8 mouse cellular contexts compared by ENCODE assay signal in the genomic region with DNA sequence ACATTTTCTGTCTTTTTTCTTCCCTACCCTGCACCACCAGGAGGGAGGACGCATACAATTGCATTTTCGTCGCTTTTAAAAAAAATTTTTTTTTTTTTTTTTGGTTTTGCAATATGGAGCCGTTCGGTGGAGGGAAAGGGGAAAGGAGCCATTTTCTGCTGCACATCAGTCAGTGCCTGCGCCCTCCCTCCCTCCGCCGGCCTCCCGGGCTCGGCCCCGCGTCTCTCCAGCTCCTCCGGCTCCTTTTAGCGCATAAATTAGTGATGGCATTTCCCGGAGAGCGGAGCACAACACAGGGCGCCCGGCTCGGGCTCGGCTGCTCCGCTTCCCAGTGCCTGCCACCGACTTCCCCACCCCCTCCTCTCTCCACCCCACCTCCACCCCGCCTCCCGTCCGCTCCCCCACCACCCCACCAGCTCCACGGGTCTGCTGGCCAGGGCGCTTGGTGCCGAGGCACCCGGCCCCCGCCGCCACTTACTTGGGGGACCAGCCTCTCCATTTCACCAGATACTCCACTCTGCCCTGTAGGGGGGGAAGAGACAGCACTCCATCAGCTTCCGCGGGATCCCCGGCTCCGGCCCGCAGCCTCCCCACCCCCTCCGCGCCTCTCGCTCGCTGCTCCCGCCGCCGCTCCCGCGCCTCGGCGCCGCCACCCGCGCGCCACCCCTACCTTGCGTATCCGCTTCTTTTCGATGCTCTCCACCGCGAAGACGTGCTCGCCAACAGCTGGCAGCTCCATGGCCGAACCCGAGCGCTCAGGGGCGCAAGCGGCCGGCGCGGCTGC. TPM values are rescaled to one million over a fixed set of nuclear protein-coding genes. Genes with fewer than 3 reads are reported as not detected.
DNase-seq lines count a peak whose midpoint lies in the region; ATAC-seq lines count a peak whose summit lies in the region.

No protein-coding gene starts in this region.

- peaks cover 31% of the 10 kb centered on the region for H3K27me3 ChIP-seq in hindbrain, embryonic 15.5 days

- peaks cover 21% of the 10 kb centered on the region for H3K36me3 ChIP-seq in hindbrain, embryonic 15.5 days

- H3K4me1 ChIP-seq in hindbrain, embryonic 15.5 days (replicated peaks): peaks cover 79% of the 10 kb centered on the region

- under 1% methylated on average over 55 of the region's 66 CpGs for WGBS in hindbrain, embryonic 15.5 days

- peak overlapping the region; percentile 96 for H3K27ac ChIP-seq in hindbrain, embryonic 15.5 days (replicated peaks)

- H3K4me2 ChIP-seq in hindbrain, embryonic 15.5 days: peak overlapping the region; percentile 90

- ATAC-seq in hindbrain, embryonic 15.5 days (ENCODE audit: low FRiP score, low read depth): peak; percentile 71

- DNase-seq in Muller cell, postnatal 12 days (ENCODE audit: inconsistent ontology term): peak; percentile 83
- peak; percentile 71 for DNase-seq in cerebellum, adult 9-10 months
- DNase-seq in frontal cortex, postnatal 36 days (ENCODE audit: low spot score in 2 of 2): peak; percentile 75 to 78
- peak; percentile 83 to 84 for DNase-seq in layer of hippocampus, postnatal 36 days
- peak; percentile 69 for DNase-seq in lung, postnatal 36 days
- peak; percentile 78 for DNase-seq in right cerebral cortex, postnatal 25 days
- DNase-seq in c-Kit-positive CD71-positive TER-119-positive erythroid progenitor cells, embryonic 14.5 days (ENCODE audit: low spot score): no peak

- no peaks in the 10 kb centered on the region for H3K9me3 ChIP-seq in hindbrain, embryonic 15.5 days

- H3K4me3 ChIP-seq in hindbrain, embryonic 15.5 days: peak overlapping the region; percentile 64

- H3K9ac ChIP-seq in hindbrain, embryonic 15.5 days: peak overlapping the region; percentile 83

RNA-seq across cellular contexts. Expression of a gene that starts 0.6 kb away (rescaled TPM):
- polyA plus RNA-seq in hindbrain, embryonic 15.5 days (2015; fragmentation: Nextera tagmentation; extraction: Ambion mirVana): 21.9 and 23.2 TPM in 2 replicates
- 10 to 100 TPM; 57.3 to 59.4 TPM for total RNA-seq in layer of hippocampus, postnatal 36 days (2021)

RNA-seq across cellular contexts. Expression of a gene that starts 44.7 kb away (rescaled TPM):
- 8.6 and 10.0 TPM in 2 replicates for polyA plus RNA-seq in hindbrain, embryonic 15.5 days (2015; fragmentation: Nextera tagmentation; extraction: Ambion mirVana)
- 10 to 100 TPM; 11.2 to 13.6 TPM for total RNA-seq in layer of hippocampus, postnatal 36 days (2021)
